Mouse (Mus musculus) Muller cell, postnatal 12 days (primary cell): ENCODE data around the gene Fndc9.

ENCODE experiments used
- DNase-seq: peaks from one replicate; pipeline ENCODE4 v3.0.0-alpha.2; 2015; ENCODE audit errors: inconsistent ontology term

Fndc9 gene

GRCm38 (mm10) chr11:46233966-46234365 is 1.4 kb upstream of the Fndc9 start:
- no peak for DNase-seq

GRCm38 (mm10) chr11:46236976-46237375 is 1.6 kb downstream of the Fndc9 start:
- DNase-seq, result peak; percentile 13

GRCm38 (mm10) chr11:46241150-46241673 is 5.9 kb downstream of the Fndc9 start:
- no peak for DNase-seq

GRCm38 (mm10) chr11:46241985-46242384 is 6.7 kb downstream of the Fndc9 start:
- no peak for DNase-seq

GRCm38 (mm10) chr11:46244731-46245604 is 9.6 kb downstream of the Fndc9 start:
- DNase-seq, result no peak

- no peak for DNase-seq
These were observed 10.6 kb downstream of the Fndc9 start for GRCm38 (mm10) chr11:46245926-46246325.

GRCm38 (mm10) chr11:46246393-46246792 is 11.1 kb downstream of the Fndc9 start:
- no peak for DNase-seq

GRCm38 (mm10) chr11:46248352-46248751 is 13.0 kb downstream of the Fndc9 start:
- no peak for DNase-seq

- DNase-seq, result no peak
These were observed 16.7 kb downstream of the Fndc9 start for GRCm38 (mm10) chr11:46251994-46252393.

- no peak for DNase-seq
These were observed 20.0 kb downstream of the Fndc9 start for GRCm38 (mm10) chr11:46255291-46255690.

GRCm38 (mm10) chr11:46258207-46258606 is 22.9 kb downstream of the Fndc9 start:
- DNase-seq, result no peak

GRCm38 (mm10) chr11:46258749-46259148 is 23.4 kb downstream of the Fndc9 start:
- DNase-seq, result no peak

GRCm38 (mm10) chr11:46262854-46263253 is 27.5 kb downstream of the Fndc9 start:
- no peak for DNase-seq

- DNase-seq, result no peak
These were observed 28.0 kb downstream of the Fndc9 start for GRCm38 (mm10) chr11:46263291-46263690.

- no peak for DNase-seq
These were observed 29.3 kb downstream of the Fndc9 start for GRCm38 (mm10) chr11:46264584-46264983.

GRCm38 (mm10) chr11:46265031-46265786 is 29.9 kb downstream of the Fndc9 start:
- DNase-seq, result no peak

- DNase-seq, result peak; percentile 20
These were observed 33.7 kb downstream of the Fndc9 start for GRCm38 (mm10) chr11:46268991-46269390.

GRCm38 (mm10) chr11:46269391-46269790 is 34.1 kb downstream of the Fndc9 start:
- no peak for DNase-seq

- no peak for DNase-seq
These were observed 34.6 kb downstream of the Fndc9 start for GRCm38 (mm10) chr11:46269893-46270292.

- no peak for DNase-seq
These were observed 36.8 kb downstream of the Fndc9 start for GRCm38 (mm10) chr11:46272058-46272681.

GRCm38 (mm10) chr11:46273969-46274368 is 38.6 kb downstream of the Fndc9 start:
- DNase-seq, result no peak

GRCm38 (mm10) chr11:46275302-46275701 is 40.0 kb downstream of the Fndc9 start:
- peak; percentile 42 for DNase-seq
